Mouse (Mus musculus): Measurements from ENCODE around the gene Tmeff2. TPM values are rescaled to one million over a fixed set of nuclear protein-coding genes. Genes with fewer than 3 reads are reported as not detected.

Gene Tmeff2
- polyA plus RNA-seq, 1 experiment = 0.31 TPM

DNA sequence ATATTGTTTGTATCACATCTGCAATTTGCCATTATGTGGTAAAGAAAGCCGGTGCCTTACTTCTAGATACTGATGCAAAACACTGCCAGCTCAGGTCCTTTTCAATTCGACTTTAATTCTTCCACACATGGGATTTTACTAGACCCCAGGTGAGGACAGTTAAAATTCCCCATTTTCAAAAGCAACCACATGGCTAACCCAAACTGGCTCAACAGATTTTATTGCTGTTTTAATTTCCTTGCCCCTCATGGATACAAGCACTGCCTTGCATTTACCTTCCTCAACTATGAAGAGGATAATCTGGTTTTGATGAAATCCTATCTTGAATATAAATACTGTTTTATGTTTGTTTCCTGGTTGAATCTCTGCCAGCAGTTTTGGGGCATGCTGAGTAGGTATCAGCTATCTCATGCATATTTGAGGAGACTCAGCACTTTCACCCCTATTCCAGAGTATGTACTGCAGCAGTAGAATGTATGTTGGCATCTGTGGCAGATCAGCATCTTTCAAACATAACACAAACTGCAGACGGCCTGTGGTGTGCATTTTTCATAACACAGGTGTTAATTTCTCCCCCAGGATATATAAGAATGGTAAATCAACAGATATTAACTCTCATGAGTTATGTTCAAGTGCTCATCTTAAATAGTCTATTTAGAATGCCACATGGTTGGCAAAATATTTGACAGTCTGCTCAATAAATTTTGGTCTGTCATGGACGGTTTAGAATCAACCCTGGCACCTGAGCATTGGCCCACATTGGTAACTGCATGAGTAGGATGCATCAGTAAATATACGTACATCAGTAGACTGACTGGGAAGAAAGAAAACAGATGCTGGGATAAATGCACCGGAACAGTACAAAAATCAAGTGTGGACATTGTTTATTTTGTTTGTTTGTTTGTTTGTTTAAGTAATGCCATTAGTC lies 72.3 kb downstream of the Tmeff2 start:
- Histone ChIP-seq H3K9me3 (replicated peaks; ENCODE audit: control insufficient read depth, insufficient read depth, low read length, poor library complexity, severe bottlenecking) (no peaks in the 10 kb centered on the region), H3K27ac (ENCODE audit: insufficient read depth, low read length) (no peak overlapping the region), H3K36me3 (ENCODE audit: control insufficient read depth, insufficient read depth, low read length, poor library complexity, severe bottlenecking) (no peaks in the 10 kb centered on the region), H3K4me3 (ENCODE audit: low read depth, low read length) (no peak overlapping the region), H3K4me1 (ENCODE audit: control insufficient read depth, insufficient read depth, low read length) (no peaks in the 10 kb centered on the region), H3K27me3 (ENCODE audit: control insufficient read depth, insufficient read depth, low read length, poor library complexity, severe bottlenecking) (no peaks in the 10 kb centered on the region), H3K9ac (ENCODE audit: low read depth, poor library complexity, severe bottlenecking) (no peak overlapping the region)
- TF ChIP-seq EP300 (IDR thresholded peaks at IDR 0.05; ENCODE audit: insufficient read depth, low read depth, low read length) = no peak
- TF ChIP-seq CTCF (IDR thresholded peaks at IDR 0.05; ENCODE audit: low read depth, low read length) = no peak
- TF ChIP-seq POLR2A (IDR thresholded peaks at IDR 0.05; ENCODE audit: insufficient read depth, low read length) = no peak

DNA sequence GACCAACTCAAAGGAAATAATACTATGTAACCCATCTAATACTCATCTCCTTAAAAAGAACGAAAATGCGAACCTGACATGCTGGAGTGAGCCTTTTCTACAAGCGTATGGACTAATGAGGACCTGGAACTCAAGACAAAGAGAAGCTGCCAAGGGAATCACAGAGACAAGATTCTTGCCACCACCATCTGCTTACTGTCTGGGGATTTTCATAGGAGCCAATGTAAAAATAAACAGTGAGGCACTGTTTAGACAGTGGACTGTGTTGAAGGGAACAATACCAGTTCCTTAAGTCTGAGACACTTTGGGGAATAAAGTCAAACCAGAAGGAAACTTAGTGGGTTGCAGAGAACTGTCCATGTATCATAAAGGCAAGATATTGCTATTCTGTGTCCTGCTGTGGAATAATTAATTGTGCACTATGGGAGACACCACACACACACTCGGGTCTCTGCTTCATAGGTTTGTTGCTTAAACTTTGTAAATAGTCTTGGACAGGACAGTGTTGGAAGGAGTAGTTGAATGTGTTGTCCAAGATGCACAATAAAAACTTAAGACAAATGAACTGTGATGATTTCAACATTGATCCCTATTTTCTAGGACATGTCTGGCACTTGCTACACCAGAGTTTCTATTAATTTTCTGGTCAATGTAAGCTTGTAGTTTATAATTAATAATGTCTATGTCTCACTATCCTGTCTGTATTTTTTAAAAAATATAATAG lies 79.1 kb downstream of the Tmeff2 start:
- Histone ChIP-seq H3K4me1 (ENCODE audit: control insufficient read depth, insufficient read depth, low read length) (no peaks in the 10 kb centered on the region), H3K36me3 (ENCODE audit: control insufficient read depth, insufficient read depth, low read length, poor library complexity, severe bottlenecking) (no peaks in the 10 kb centered on the region), H3K4me3 (ENCODE audit: low read depth, low read length) (no peak overlapping the region), H3K9me3 (replicated peaks; ENCODE audit: control insufficient read depth, insufficient read depth, low read length, poor library complexity, severe bottlenecking) (no peaks in the 10 kb centered on the region), H3K9ac (ENCODE audit: low read depth, poor library complexity, severe bottlenecking) (no peak overlapping the region), H3K27ac (ENCODE audit: insufficient read depth, low read length) (no peak overlapping the region), H3K27me3 (ENCODE audit: control insufficient read depth, insufficient read depth, low read length, poor library complexity, severe bottlenecking) (no peaks in the 10 kb centered on the region)
- no peak for TF ChIP-seq CTCF (IDR thresholded peaks at IDR 0.05; ENCODE audit: low read depth, low read length)
- TF ChIP-seq POLR2A (IDR thresholded peaks at IDR 0.05; ENCODE audit: insufficient read depth, low read length) = no peak
- no peak for TF ChIP-seq EP300 (IDR thresholded peaks at IDR 0.05; ENCODE audit: insufficient read depth, low read depth, low read length)

DNA sequence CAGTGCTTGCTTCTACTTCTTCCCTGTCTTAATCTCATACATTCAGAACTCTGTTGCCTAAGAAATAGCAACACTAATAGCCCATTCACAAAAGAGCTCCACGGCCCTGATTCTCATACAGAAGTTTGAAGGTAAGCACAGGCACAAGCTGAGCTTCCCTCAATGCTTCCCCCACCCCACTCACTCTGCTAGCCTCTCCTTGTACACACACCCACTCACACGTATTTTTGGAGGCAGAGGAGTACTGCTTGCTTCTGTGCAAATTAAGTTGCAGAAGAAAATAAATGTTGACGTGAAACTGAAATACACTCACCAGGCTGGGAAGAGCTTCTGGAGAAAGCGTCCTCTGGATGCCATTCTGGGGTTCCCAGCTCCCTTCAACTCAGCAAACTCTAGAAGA lies 80.1 kb downstream of the Tmeff2 start:
- no peak overlapping the region for H3K27ac ChIP-seq (ENCODE audit: insufficient read depth, low read length)
- no peaks in the 10 kb centered on the region for H3K36me3 ChIP-seq (ENCODE audit: control insufficient read depth, insufficient read depth, low read length, poor library complexity, severe bottlenecking)
- H3K9me3 ChIP-seq (replicated peaks; ENCODE audit: control insufficient read depth, insufficient read depth, low read length, poor library complexity, severe bottlenecking) = no peaks in the 10 kb centered on the region
- no peaks in the 10 kb centered on the region for H3K4me1 ChIP-seq (ENCODE audit: control insufficient read depth, insufficient read depth, low read length)
- no peak overlapping the region for H3K4me3 ChIP-seq (ENCODE audit: low read depth, low read length)
- no peak overlapping the region for H3K9ac ChIP-seq (ENCODE audit: low read depth, poor library complexity, severe bottlenecking)
- no peaks in the 10 kb centered on the region for H3K27me3 ChIP-seq (ENCODE audit: control insufficient read depth, insufficient read depth, low read length, poor library complexity, severe bottlenecking)
- TF ChIP-seq CTCF (IDR thresholded peaks at IDR 0.05; ENCODE audit: low read depth, low read length) (no peak), POLR2A (IDR thresholded peaks at IDR 0.05; ENCODE audit: insufficient read depth, low read length) (no peak), EP300 (IDR thresholded peaks at IDR 0.05; ENCODE audit: insufficient read depth, low read depth, low read length) (no peak)

DNA sequence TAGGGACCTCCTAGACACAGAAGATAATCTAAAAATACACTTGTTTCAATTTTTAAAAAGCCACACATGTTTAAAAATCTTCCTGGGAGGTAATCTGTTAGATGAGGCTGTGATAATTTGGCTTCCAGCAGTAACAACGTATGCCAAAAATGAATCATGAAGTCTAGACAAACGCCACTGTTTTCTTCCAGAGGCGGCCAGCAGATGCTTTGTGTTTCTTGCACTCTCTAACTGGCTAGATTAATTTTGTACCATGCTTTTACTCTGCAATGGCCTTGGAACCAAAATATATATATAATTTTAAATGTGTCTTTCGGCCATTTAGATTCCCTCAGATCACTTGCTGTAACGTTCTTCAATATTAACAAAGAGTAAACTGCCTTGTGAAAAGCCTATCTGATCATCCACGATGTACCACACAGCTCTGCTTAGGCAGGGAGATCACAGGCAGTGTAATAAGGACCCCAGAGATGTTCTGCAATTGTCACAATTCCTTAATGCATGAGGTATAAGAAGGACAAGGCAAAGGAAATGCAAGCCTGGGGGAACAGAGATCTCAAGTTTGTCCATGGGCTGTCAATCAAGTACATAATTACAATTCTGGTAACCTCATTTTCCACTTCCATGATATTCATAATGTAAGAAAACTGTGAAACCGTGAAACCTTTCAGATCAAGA lies 80.8 kb downstream of the Tmeff2 start:
- H3K27ac ChIP-seq (ENCODE audit: insufficient read depth, low read length) = no peak overlapping the region
- no peak overlapping the region for H3K9ac ChIP-seq (ENCODE audit: low read depth, poor library complexity, severe bottlenecking)
- no peak overlapping the region for H3K4me3 ChIP-seq (ENCODE audit: low read depth, low read length)
- no peaks in the 10 kb centered on the region for H3K4me1 ChIP-seq (ENCODE audit: control insufficient read depth, insufficient read depth, low read length)
- H3K9me3 ChIP-seq (replicated peaks; ENCODE audit: control insufficient read depth, insufficient read depth, low read length, poor library complexity, severe bottlenecking) = no peaks in the 10 kb centered on the region
- H3K36me3 ChIP-seq (ENCODE audit: control insufficient read depth, insufficient read depth, low read length, poor library complexity, severe bottlenecking) = no peaks in the 10 kb centered on the region
- no peaks in the 10 kb centered on the region for H3K27me3 ChIP-seq (ENCODE audit: control insufficient read depth, insufficient read depth, low read length, poor library complexity, severe bottlenecking)
- TF ChIP-seq EP300 (IDR thresholded peaks at IDR 0.05; ENCODE audit: insufficient read depth, low read depth, low read length) (no peak), POLR2A (IDR thresholded peaks at IDR 0.05; ENCODE audit: insufficient read depth, low read length) (no peak), CTCF (IDR thresholded peaks at IDR 0.05; ENCODE audit: low read depth, low read length) (no peak)

DNA sequence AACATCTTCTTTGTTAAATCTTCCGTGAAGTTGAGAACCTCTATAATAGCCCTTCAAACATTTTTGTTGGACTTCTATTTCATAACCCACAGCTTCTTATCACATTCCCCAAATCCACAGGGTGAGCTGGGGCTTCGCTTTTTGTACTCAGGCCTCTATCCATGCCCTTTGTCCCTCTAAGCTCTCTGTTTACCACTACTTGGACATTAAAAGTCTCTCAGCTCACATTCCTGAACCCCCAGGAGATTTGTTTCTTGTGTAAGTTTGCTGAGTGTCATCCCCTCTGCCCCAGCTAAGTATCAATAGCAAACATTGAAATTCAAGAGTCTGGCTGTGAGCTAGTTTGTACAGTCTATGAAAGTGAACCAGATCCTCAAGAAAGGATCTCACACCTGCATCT lies 90.2 kb downstream of the Tmeff2 start:
- H3K4me3 ChIP-seq (ENCODE audit: low read depth, low read length) = no peak overlapping the region
- H3K27ac ChIP-seq (ENCODE audit: insufficient read depth, low read length) = no peak overlapping the region
- no peak overlapping the region for H3K9ac ChIP-seq (ENCODE audit: low read depth, poor library complexity, severe bottlenecking)
- H3K4me1 ChIP-seq (ENCODE audit: control insufficient read depth, insufficient read depth, low read length) = no peaks in the 10 kb centered on the region
- no peaks in the 10 kb centered on the region for H3K9me3 ChIP-seq (replicated peaks; ENCODE audit: control insufficient read depth, insufficient read depth, low read length, poor library complexity, severe bottlenecking)
- H3K36me3 ChIP-seq (ENCODE audit: control insufficient read depth, insufficient read depth, low read length, poor library complexity, severe bottlenecking) = no peaks in the 10 kb centered on the region
- H3K27me3 ChIP-seq (ENCODE audit: control insufficient read depth, insufficient read depth, low read length, poor library complexity, severe bottlenecking) = no peaks in the 10 kb centered on the region
- no peak for TF ChIP-seq CTCF (IDR thresholded peaks at IDR 0.05; ENCODE audit: low read depth, low read length)
- TF ChIP-seq EP300 (IDR thresholded peaks at IDR 0.05; ENCODE audit: insufficient read depth, low read depth, low read length) = no peak
- no peak for TF ChIP-seq POLR2A (IDR thresholded peaks at IDR 0.05; ENCODE audit: insufficient read depth, low read length)
